Mouse (Mus musculus) right cerebral cortex, postnatal 25 days (tissue): Measurements from ENCODE around the gene Fras1.

ENCODE experiments used
- DNase-seq: peaks from one replicate; pipeline ENCODE4 v3.0.0; 2022

The Fras1 gene

GRCm38 (mm10) chr5:96795752-96796151 is 422.0 kb downstream of the Fras1 start:
- DNase-seq: no peak

GRCm38 (mm10) chr5:96797465-96797864 is 423.7 kb downstream of the Fras1 start:
- no peak for DNase-seq

GRCm38 (mm10) chr5:96799165-96799564 is 425.4 kb downstream of the Fras1 start:
- DNase-seq: no peak

- no peak for DNase-seq
These were observed 426.2 kb downstream of the Fras1 start for GRCm38 (mm10) chr5:96799969-96800368.

GRCm38 (mm10) chr5:96802185-96802584 is 428.4 kb downstream of the Fras1 start:
- no peak for DNase-seq

- no peak for DNase-seq
These were observed 429.3 kb downstream of the Fras1 start for GRCm38 (mm10) chr5:96803091-96803490.

- no peak for DNase-seq
These were observed 430.5 kb downstream of the Fras1 start for GRCm38 (mm10) chr5:96804304-96804703.

- DNase-seq: no peak
These were observed 431.1 kb downstream of the Fras1 start for GRCm38 (mm10) chr5:96804813-96805212.

- no peak for DNase-seq
These were observed 436.9 kb downstream of the Fras1 start for GRCm38 (mm10) chr5:96810620-96811019.

GRCm38 (mm10) chr5:96824769-96825327 is 451.1 kb downstream of the Fras1 start:
- no peak for DNase-seq

GRCm38 (mm10) chr5:96827176-96827575 is 453.4 kb downstream of the Fras1 start:
- no peak for DNase-seq
